Mouse (Mus musculus) E14TG2a.4 (cell line): ENCODE measurements around the gene Aspn.

Experiments
- CTCF ChIP-seq: conservative IDR thresholded peaks from 2 replicates; pipeline ENCODE4 v1.5.1; 2014; ENCODE audit warnings: low read length
- NANOG ChIP-seq: IDR thresholded peaks from 2 replicates; pipeline ENCODE4 v1.6.1; 2014; ENCODE audit warnings: borderline replicate concordance, low read length, mixed read lengths

DNA sequence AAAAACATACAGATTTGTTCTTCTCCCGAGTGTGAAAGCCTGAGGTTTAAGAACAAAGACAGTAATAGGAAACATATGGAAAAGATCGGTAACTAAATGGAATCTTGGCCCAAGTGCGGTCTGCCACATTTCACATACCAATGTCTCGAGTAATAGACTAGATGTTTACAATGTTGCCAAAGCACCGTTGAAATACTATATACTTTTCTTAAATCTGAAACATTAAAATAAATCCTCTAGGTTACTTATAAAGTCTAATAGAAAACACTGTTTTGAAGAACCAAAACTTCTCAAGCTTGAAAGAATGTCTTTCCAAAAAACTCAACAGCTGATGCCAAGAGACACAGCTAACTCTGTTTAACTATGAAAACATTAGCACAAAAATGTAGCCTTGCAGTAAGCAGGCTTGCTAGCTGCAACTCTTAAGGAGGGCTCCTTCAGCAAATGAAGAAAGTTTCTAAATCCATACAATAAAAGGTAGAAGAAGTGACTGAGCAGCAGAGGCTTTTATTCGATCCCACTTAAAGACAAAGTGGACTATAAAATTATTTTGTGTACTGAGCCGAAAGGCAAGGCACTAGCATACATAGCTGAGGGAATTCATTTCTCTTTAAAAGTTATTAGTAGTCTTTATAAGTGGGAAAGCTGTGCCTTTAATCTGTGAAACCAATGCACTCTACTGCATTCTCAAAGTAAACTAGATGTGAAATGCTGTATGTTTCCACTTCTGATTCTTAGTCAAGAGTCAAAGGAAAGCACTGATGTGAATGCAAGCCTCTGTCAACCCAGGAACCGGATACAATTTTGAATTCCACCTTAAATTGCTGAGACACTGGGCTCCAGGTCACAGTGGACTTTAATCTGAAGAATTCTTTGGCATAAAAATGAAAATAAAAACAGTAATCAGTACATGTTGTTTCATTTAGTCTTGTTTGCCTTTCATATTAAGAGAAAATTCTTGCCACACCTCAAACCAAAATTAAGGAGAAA is 37.6 kb downstream of the Aspn start, which contains the start of gene Omd:
- TF ChIP-seq CTCF: no peak
- TF ChIP-seq NANOG: no peak
